Mouse (Mus musculus): ENCODE data around the gene Brd3os. TPM values are rescaled to one million over a fixed set of nuclear protein-coding genes. Genes with fewer than 3 reads are reported as not detected.

Gene Brd3os
- polyA plus RNA-seq, 1 experiment from 2014 or later: 14.4 TPM

DNA sequence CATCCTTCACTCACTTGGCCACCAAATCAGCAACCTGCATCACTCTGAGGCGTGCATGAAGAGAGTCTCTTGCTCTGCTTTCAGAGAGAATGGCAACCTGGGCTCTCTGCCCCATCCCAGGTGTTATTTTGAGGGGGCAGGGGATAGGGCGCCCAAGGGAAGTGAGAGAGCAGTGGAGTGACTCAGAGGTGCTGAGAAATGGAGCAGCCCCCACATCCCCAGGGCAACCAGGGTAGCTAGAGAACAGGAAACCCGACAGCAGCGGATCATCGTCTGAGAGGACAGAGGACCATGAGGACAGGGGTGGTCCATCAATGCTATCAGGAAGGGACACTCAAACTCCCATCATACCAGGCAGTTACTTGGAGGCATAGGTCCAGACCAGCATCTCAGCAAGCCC, 35.2 kb upstream of the Brd3os start:
- ATAC-seq (replicated peaks; ENCODE audit: low FRiP score): no peak
- H3K4me2 ChIP-seq (ENCODE audit: low read depth, low read length, severe bottlenecking): no peak overlapping the region
- H3K4me1 ChIP-seq (replicated peaks; ENCODE audit: control insufficient read depth, insufficient read depth, low read length): peaks cover 12% of the 10 kb centered on the region; the same call in 1 of the 2 replicates
- WGBS: 92% methylated on average over 5 of the region's 5 CpGs
- no peaks in the 10 kb centered on the region for H3K9me3 ChIP-seq (ENCODE audit: control insufficient read depth, low read length)
- H3K27ac ChIP-seq (ENCODE audit: low read depth, low read length): no peak overlapping the region
- DNase-seq (ENCODE audit: low spot score): no peak
- H3K36me3 ChIP-seq (ENCODE audit: control insufficient read depth, insufficient read depth, low read length): no peaks in the 10 kb centered on the region
- H3K9ac ChIP-seq (ENCODE audit: low read length): no peak overlapping the region
- H3K4me3 ChIP-seq (ENCODE audit: low read depth, low read length): no peak overlapping the region
- H3K27me3 ChIP-seq (ENCODE audit: control insufficient read depth, insufficient read depth, low read length): no peaks in the 10 kb centered on the region

DNA sequence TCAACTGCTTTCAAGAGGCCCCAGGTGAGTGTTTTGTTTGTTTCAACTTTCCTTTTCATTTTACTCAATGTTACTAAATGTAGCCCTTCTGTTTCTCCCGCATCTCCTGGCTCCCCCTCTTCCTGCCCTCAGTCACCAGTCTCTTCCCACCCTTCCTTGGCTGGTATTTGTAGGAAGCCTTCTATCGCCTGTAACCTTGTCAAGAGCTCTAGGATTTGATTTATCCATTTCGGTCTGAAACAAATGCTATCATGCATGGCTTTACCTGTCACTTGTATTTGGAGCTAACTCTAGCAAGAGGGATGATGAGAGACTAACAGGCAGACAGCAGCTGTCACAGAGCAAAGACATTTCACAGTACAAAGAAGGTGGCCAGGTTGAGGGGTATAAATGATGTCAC, 33.9 kb upstream of the Brd3os start:
- DNase-seq (ENCODE audit: low spot score) (no peak), ATAC-seq (replicated peaks; ENCODE audit: low FRiP score) (no peak)
- Histone ChIP-seq H3K36me3 (ENCODE audit: control insufficient read depth, insufficient read depth, low read length) (no peaks in the 10 kb centered on the region), H3K9me3 (ENCODE audit: control insufficient read depth, low read length) (no peaks in the 10 kb centered on the region), H3K4me2 (ENCODE audit: low read depth, low read length, severe bottlenecking) (no peak overlapping the region), H3K4me1 (replicated peaks; ENCODE audit: control insufficient read depth, insufficient read depth, low read length) (peaks cover 19% of the 10 kb centered on the region), H3K9ac (ENCODE audit: low read length) (no peak overlapping the region), H3K4me3 (ENCODE audit: low read depth, low read length) (no peak overlapping the region), H3K27ac (ENCODE audit: low read depth, low read length) (no peak overlapping the region), H3K27me3 (ENCODE audit: control insufficient read depth, insufficient read depth, low read length) (no peaks in the 10 kb centered on the region)
- 73% methylated on average over 3 of the region's 3 CpGs for WGBS

DNA sequence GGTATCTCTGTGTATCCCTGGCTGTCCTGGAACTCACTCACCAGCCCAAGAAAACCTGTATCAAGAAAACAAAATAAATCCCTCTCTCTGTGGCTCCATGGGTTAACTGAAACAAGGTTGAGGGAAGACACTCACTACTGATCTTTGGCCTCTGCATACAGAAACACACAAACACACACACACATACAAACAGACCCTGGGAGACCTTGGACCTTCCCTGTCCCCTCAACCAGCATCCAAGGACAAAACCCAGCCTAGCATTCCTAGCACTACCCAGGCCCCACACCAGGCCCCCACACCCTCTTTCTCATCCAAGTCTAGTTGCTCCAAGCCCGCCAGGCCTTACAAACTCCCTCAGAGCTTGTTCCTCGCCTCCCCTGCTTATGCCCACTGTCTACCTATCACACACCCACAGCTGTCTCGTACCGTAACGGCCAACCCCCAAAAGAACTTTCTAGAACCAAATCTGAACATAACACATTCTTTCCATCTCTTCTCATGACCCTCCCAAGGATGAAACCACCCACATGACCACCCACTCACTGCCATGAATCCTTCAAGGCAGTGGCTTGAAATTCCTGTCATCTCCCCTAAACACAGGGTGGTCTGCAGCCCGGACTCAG, 31.5 kb upstream of the Brd3os start:
- Histone ChIP-seq H3K4me2 (ENCODE audit: low read depth, low read length, severe bottlenecking) (no peak overlapping the region), H3K4me3 (ENCODE audit: low read depth, low read length) (no peak overlapping the region), H3K9ac (ENCODE audit: low read length) (no peak overlapping the region), H3K27ac (ENCODE audit: low read depth, low read length) (no peak overlapping the region), H3K27me3 (ENCODE audit: control insufficient read depth, insufficient read depth, low read length) (no peaks in the 10 kb centered on the region), H3K9me3 (ENCODE audit: control insufficient read depth, low read length) (no peaks in the 10 kb centered on the region), H3K4me1 (replicated peaks; ENCODE audit: control insufficient read depth, insufficient read depth, low read length) (peaks cover 40% of the 10 kb centered on the region), H3K36me3 (ENCODE audit: control insufficient read depth, insufficient read depth, low read length) (no peaks in the 10 kb centered on the region)
- WGBS: 90% methylated on average over 6 of the region's 6 CpGs
- ATAC-seq (replicated peaks; ENCODE audit: low FRiP score): no peak
- no peak for DNase-seq (ENCODE audit: low spot score)

DNA sequence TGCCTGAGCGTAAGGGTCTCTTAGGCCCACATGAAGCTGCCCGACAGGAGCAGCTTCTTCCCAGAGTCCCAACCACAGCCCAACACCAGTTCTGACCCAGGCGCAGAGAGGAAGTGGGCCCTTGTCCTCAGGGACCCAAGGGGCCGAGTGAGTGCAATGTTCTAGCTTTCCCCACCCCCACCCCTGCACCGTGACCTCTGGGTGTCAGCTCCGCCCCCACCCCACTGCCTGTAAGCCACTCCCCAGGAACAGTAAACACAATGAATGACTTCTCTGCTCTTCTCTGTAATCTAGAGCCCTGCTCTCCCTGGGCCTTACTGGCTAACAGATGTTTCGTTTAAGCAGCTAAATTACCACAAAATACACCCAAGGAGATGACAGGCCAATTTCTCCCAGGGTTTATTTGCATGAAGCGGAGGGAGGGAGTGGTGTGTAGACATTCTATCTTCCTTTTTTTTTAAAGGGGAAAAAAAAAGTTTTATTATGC, 30.4 kb upstream of the Brd3os start:
- no peak for ATAC-seq (replicated peaks; ENCODE audit: low FRiP score)

DNA sequence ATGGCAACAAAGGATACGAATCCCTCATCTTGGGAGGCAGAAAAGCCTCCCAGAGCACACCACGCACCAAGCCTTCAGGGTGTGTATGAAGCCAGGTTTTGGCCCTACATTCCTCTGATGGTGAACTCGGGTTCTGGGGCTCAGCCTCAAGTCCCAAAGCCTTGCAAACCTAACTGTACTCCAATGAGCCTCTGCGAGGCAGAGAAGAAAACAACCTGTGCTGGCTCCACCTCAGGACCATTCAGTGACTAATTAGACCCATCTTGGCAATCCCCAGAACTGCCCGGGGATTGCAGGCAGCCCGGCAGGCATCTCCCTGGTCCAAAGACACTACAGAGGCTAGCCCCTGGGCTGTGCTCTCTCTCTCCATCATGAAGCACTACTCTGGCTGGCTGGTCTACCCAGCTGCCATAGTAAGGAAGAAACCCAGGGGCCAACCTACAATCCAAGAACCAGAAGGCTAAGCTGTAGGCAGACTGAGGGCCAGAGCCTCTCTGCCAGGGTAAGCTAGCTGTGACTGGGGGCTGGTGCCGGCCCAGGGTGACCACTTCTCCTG, 29.8 kb upstream of the Brd3os start:
- Histone ChIP-seq H3K4me2 (ENCODE audit: low read depth, low read length, severe bottlenecking) (no peak overlapping the region), H3K4me1 (replicated peaks; ENCODE audit: control insufficient read depth, insufficient read depth, low read length) (peaks cover 44% of the 10 kb centered on the region), H3K9me3 (ENCODE audit: control insufficient read depth, low read length) (no peaks in the 10 kb centered on the region), H3K9ac (ENCODE audit: low read length) (no peak overlapping the region), H3K27me3 (ENCODE audit: control insufficient read depth, insufficient read depth, low read length) (no peaks in the 10 kb centered on the region), H3K36me3 (ENCODE audit: control insufficient read depth, insufficient read depth, low read length) (no peaks in the 10 kb centered on the region), H3K27ac (ENCODE audit: low read depth, low read length) (peak overlapping the region; percentile 60; the same call in 1 of the 2 replicates), H3K4me3 (ENCODE audit: low read depth, low read length) (no peak overlapping the region)
- no peak for ATAC-seq (replicated peaks; ENCODE audit: low FRiP score)
- WGBS: 12% methylated on average over 7 of the region's 7 CpGs
- DNase-seq (ENCODE audit: low spot score): no peak

More for the DNA sequence above, 30.4 kb upstream of the Brd3os start:
- H3K4me3 ChIP-seq (ENCODE audit: low read depth, low read length): no peak overlapping the region
- H3K36me3 ChIP-seq (ENCODE audit: control insufficient read depth, insufficient read depth, low read length): no peaks in the 10 kb centered on the region
- H3K4me1 ChIP-seq (replicated peaks; ENCODE audit: control insufficient read depth, insufficient read depth, low read length): peaks cover 44% of the 10 kb centered on the region
- no peak for DNase-seq (ENCODE audit: low spot score)
- H3K27ac ChIP-seq (ENCODE audit: low read depth, low read length): peak overlapping the region; percentile 60; the same call in 1 of the 2 replicates
- WGBS: 20% methylated on average over 8 of the region's 8 CpGs
- H3K9me3 ChIP-seq (ENCODE audit: control insufficient read depth, low read length): no peaks in the 10 kb centered on the region
- H3K27me3 ChIP-seq (ENCODE audit: control insufficient read depth, insufficient read depth, low read length): no peaks in the 10 kb centered on the region
- H3K9ac ChIP-seq (ENCODE audit: low read length): no peak overlapping the region
- H3K4me2 ChIP-seq (ENCODE audit: low read depth, low read length, severe bottlenecking): no peak overlapping the region

DNA sequence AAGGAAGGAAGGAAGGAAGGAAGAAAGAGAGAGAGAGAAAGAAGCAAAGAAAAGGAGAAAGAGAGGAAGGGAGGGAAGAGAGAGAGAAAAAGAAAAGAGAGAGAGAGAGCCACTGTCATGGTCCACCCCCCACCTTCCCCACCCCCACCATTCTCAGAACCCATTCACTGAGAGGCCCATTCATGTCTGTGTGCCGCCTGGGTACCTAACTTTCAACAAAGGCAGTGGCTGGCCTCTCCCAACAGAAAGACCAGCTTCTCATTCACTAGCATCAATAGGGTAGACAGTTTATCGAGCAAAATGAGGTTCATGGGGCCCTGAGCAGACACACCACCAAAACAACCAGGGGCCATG, 28.6 kb upstream of the Brd3os start:
- peak; percentile 56 for ATAC-seq (replicated peaks; ENCODE audit: low FRiP score)

DNA sequence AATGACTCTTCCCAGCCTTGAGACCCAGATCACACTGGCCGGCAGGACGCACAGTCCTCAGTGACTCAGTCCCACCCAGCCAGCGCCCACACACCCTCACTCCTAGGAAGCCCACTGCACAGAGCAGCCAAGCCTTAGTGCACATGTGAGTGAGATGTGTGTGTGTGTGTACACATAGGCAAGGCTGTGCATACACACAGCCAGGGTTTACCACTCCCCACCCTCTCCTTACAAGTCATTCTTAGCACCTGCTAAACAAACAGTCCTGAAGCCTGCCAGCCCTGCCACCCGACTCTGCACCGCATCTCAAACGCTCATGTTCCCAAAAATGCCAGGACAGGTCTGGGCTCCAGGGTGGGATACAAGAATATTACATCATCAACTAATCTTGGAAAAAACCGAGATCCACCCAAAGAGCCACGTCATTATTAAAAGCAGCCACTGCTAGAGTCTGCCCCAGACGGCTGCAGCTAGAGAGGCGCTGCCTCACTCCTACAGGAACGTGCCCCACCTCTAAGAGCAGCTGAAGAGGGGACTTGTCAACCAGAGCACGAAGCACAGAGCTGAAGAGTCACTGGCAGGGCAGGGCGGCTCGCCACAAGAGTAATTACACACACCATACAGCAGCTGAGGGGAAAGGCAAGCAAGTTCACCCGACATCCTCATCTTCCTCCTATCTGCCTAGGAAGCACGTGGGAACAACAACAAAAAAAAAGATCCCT, 28.0 kb upstream of the Brd3os start:
- Histone ChIP-seq H3K4me3 (ENCODE audit: low read depth, low read length) (no peak overlapping the region), H3K4me1 (replicated peaks; ENCODE audit: control insufficient read depth, insufficient read depth, low read length) (peaks cover 49% of the 10 kb centered on the region), H3K4me2 (ENCODE audit: low read depth, low read length, severe bottlenecking) (peak overlapping the region; percentile 38), H3K9ac (ENCODE audit: low read length) (peak overlapping the region; percentile 9), H3K9me3 (ENCODE audit: control insufficient read depth, low read length) (no peaks in the 10 kb centered on the region), H3K27me3 (ENCODE audit: control insufficient read depth, insufficient read depth, low read length) (no peaks in the 10 kb centered on the region), H3K36me3 (ENCODE audit: control insufficient read depth, insufficient read depth, low read length) (no peaks in the 10 kb centered on the region), H3K27ac (ENCODE audit: low read depth, low read length) (peak overlapping the region; percentile 73)
- ATAC-seq (replicated peaks; ENCODE audit: low FRiP score) (peak; percentile 77), DNase-seq (ENCODE audit: low spot score) (peak; percentile 66)
- 14% methylated on average over 16 of the region's 16 CpGs for WGBS

More for the DNA sequence above, 28.6 kb upstream of the Brd3os start:
- no peak for DNase-seq (ENCODE audit: low spot score)
- Histone ChIP-seq H3K27me3 (ENCODE audit: control insufficient read depth, insufficient read depth, low read length) (no peaks in the 10 kb centered on the region), H3K36me3 (ENCODE audit: control insufficient read depth, insufficient read depth, low read length) (no peaks in the 10 kb centered on the region), H3K4me3 (ENCODE audit: low read depth, low read length) (no peak overlapping the region), H3K4me2 (ENCODE audit: low read depth, low read length, severe bottlenecking) (peak overlapping the region; percentile 38; the same call in 1 of the 2 replicates), H3K4me1 (replicated peaks; ENCODE audit: control insufficient read depth, insufficient read depth, low read length) (peaks cover 46% of the 10 kb centered on the region), H3K9ac (ENCODE audit: low read length) (peak overlapping the region; percentile 9), H3K9me3 (ENCODE audit: control insufficient read depth, low read length) (no peaks in the 10 kb centered on the region), H3K27ac (ENCODE audit: low read depth, low read length) (peak overlapping the region; percentile 73)
- WGBS: 13% methylated on average over 2 of the region's 2 CpGs

DNA sequence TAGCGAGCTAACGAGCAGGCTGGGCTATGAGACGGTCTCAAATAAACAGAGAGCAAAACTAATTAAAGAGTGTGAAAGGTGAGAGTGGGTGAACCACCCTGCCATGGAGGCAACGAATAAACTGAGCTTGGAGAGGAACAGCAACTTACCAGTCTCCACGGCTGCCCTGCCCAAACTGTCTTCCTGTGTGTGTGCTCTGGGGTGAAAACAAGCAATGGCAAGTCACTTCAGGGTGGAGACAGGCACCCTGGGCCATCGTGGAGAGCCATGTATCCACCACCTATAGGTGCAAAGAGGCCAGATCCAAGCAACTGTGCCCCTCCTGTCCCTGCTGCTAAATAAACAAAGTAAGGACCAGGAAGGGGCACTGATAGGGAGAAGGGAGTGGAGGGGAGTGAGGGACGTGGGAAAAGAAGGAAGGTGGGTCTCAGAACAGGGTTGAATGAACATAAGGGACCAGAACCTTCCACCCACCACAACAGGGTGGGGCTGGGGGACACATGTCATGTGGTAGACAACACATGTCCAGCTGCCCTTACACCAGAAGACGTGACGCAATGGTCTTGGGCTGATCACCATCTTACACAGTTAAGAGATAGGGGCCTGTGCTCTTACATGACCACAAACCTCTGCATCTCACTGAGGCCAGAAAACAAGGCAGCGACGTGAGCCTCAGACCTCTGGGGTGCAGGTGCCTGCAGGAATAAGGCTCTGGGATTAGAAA, 26.9 kb upstream of the Brd3os start:
- no peak for DNase-seq (ENCODE audit: low spot score)
- H3K4me2 ChIP-seq (ENCODE audit: low read depth, low read length, severe bottlenecking): no peak overlapping the region
- H3K4me1 ChIP-seq (replicated peaks; ENCODE audit: control insufficient read depth, insufficient read depth, low read length): peaks cover 49% of the 10 kb centered on the region
- H3K36me3 ChIP-seq (ENCODE audit: control insufficient read depth, insufficient read depth, low read length): no peaks in the 10 kb centered on the region
- 0 out of 2 replicates have a peak overlapping the region, but pooled peaks have one; percentile 9 for H3K9ac ChIP-seq (ENCODE audit: low read length)
- no peaks in the 10 kb centered on the region for H3K9me3 ChIP-seq (ENCODE audit: control insufficient read depth, low read length)
- WGBS: 62% methylated on average over 11 of the region's 11 CpGs
- H3K27ac ChIP-seq (ENCODE audit: low read depth, low read length): no peak overlapping the region
- ATAC-seq (replicated peaks; ENCODE audit: low FRiP score): no peak
- no peak overlapping the region for H3K4me3 ChIP-seq (ENCODE audit: low read depth, low read length)
- H3K27me3 ChIP-seq (ENCODE audit: control insufficient read depth, insufficient read depth, low read length): no peaks in the 10 kb centered on the region

All from forebrain, embryonic 11.5 days (tissue).